Mouse (Mus musculus) cerebellum, adult 9-10 months (tissue): ENCODE results near the gene Tmem108.

Experiments used
- DNase-seq: peaks from one replicate; pipeline ENCODE4 v3.0.0; 2022

The Tmem108 gene

DNA sequence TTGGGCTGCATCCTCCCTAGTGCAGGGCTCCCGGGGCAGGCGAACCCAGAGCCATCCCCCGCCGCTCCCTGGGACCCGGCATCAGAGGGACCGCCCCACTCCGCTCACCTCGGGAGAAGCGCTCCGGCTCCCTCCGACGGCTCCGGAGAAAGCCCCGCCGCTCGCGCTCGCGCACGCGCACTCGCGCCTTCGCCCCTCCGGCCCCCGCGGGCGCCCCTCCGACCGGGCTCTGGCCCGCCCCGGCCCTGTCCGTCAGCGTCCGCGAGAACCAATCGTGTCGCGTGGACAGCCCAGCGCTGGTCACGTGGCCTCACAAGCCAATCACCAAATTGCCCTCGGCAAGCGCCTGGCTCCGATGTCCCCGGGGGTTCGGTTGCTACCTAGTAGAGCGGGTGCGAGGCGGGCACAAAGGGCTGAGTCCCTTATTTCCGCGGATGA lies at the start of gene Tmem108:
TSS of gene Tmem108 (minus strand) at position 191 of the 438 bp plus-strand sequence.
- peak; percentile 97 for DNase-seq

DNA sequence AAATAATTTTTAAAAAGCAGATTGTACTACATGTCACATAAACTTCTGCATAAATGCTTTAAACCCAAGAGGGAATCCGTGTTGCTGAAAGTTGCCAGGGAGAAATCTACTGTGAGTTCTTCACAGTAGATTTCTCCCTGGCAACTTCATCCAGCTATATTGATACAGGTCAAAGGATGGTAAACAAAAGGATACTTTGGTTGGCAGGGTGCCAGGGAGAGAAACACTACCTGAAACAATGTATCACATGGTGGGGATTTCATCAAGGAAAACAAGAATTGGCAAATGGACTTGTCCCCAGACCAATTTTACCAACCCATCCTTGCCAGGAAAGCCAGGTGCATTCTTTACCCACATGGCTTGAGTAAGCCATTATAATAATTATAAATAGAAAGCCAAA lies 27.4 kb upstream of the Tmem108 start:
- no peak for DNase-seq

DNA sequence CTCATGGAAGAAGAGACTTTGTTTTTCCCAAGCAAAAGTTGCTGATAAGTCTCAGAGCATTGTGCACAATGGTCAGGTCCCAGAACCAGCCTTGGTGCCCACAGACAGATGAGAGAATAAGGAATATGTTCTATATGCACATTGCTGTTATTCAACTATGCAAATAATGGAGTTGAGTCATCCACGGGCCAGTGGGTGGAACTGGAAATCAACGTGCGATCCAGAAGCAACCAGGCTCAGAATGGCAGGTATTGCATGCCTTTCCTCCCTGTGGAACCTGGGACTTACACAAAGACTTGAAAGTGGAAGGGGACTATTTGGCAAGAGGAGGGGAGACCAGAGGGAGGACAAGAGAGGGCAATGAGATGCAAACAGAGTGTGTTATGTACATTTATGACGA lies 22.5 kb upstream of the Tmem108 start:
- DNase-seq: no peak

- no peak for DNase-seq
These were observed 21.6 kb upstream of the Tmem108 start for GRCm38 (mm10) chr9:103783276-103783675.

- no peak for DNase-seq
These were observed 20.7 kb upstream of the Tmem108 start for GRCm38 (mm10) chr9:103782306-103782705.

- DNase-seq: no peak
These were observed 19.8 kb upstream of the Tmem108 start for GRCm38 (mm10) chr9:103781407-103781806.

DNA sequence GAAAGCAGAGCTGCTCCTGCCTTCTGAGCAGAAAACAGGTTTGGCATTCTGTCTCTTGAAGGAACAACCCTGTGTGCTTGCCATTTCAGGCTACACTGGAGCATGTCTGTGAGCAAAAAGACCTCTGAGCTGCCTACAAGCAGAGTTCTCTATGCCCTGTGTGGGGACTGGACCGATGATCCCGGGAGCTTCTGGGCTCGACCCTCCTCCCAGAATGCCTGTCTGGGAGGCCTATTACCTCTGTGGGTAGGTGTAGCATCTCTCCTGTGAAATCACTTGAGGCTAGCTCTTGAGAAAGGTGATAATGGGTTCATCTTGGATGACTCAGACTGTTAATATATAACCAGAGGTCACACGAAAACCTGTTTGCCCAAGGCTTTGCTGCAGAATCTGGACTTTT lies 19.0 kb upstream of the Tmem108 start:
- DNase-seq: no peak

GRCm38 (mm10) chr9:103778185-103778584 lies 16.5 kb upstream of the Tmem108 start:
- DNase-seq: no peak

- peak; percentile 59 for DNase-seq
These were observed 476 bp downstream of the Tmem108 start for GRCm38 (mm10) chr9:103761151-103761571.

- peak; percentile 58 for DNase-seq
These were observed 1.3 kb downstream of the Tmem108 start for GRCm38 (mm10) chr9:103760356-103760755.

- DNase-seq: peak; percentile 26
These were observed 1.8 kb downstream of the Tmem108 start for GRCm38 (mm10) chr9:103759829-103760228.

GRCm38 (mm10) chr9:103758930-103759695 lies 2.5 kb downstream of the Tmem108 start:
- peak; percentile 96 for DNase-seq

- DNase-seq: peak; percentile 30
These were observed 3.4 kb downstream of the Tmem108 start for GRCm38 (mm10) chr9:103758246-103758645.

GRCm38 (mm10) chr9:103752618-103753017 lies 9.0 kb downstream of the Tmem108 start:
- no peak for DNase-seq

DNA sequence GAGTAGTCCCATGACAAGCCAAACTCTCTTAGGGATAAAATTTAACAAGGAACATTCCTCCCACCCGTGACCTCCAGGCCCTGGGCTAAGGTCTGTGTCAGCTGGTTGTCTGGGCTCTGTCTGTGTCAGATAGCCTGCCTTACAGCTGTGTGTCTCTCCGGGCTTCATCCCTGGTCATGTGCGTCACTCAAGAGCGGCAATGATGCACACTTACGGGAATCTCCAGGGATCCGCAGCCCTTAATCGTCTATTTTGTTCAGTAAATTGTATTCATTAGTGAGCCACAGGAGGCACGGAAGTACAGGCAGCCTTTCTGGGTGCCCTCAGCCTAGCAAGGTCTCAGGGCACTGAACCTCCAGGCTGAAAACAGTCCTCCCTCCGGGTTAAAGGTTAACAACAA lies 10.1 kb downstream of the Tmem108 start:
- DNase-seq: no peak

- no peak for DNase-seq
These were observed 11.1 kb downstream of the Tmem108 start for GRCm38 (mm10) chr9:103750491-103750890.

GRCm38 (mm10) chr9:103746598-103746997 lies 15.0 kb downstream of the Tmem108 start:
- DNase-seq: no peak

DNA sequence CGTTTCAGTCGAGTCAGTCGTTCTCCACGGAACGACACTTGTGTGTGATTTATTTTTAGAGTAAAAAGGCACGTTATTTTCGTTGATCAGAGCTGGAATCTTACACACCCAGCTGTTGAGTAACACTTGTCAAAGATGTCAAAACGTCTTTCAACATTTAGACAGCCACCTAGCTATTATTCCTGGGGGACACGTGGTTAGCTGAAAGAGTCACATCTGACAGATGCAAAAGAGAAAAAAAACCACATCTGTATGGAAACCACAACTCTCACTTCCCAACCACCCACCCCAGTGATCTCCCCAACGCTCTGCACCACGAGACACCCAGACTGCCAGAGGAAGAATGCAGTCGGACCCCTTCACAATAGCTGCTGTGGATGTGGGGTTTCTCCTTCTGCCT lies 21.5 kb downstream of the Tmem108 start:
- DNase-seq: no peak

DNA sequence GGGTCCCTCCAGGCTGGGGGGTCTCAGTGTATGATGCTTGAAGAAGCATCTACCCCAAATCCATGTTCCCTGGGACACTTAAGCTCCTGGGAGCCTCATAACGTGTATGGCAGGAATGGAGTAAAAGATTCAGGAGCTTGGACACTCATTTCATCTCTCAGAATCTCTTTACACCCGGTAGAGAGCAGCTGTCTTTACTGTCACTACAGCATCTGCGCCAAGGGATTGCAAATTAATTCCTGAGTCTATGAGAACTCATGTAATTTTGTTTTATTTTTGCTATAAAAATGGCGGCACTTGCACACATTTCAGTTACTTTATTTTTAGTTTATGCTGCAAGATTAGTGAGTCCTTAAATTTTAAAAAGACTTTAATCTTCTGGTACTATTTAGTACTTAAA lies 22.6 kb downstream of the Tmem108 start:
- DNase-seq: no peak

DNA sequence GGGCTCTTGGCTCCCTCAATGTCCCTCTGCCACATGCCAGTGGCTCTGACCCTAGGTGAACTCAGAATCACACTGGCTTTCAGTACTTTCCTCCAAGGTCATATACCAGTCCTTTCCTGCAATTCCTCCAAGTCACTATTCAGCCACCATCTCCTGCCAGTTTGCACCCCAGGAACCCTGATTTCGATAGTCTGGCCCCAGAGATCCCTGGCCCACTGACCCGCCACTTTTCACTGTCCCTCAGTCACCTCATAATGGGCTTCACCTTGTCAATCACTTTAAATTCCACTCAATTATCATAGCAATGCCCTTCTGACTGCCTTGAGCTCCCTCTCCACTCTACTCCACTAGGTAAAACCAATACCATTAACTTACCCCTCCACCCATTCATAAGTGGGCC lies 31.9 kb downstream of the Tmem108 start:
- DNase-seq: no peak

- no peak for DNase-seq
These were observed 34.7 kb downstream of the Tmem108 start for GRCm38 (mm10) chr9:103726751-103727462.

- DNase-seq: no peak
These were observed 36.1 kb downstream of the Tmem108 start for GRCm38 (mm10) chr9:103725497-103725896.

- DNase-seq: no peak
These were observed 40.2 kb downstream of the Tmem108 start for GRCm38 (mm10) chr9:103721486-103721885.

GRCm38 (mm10) chr9:103721081-103721480 lies 40.6 kb downstream of the Tmem108 start:
- DNase-seq: peak; percentile 65
